Mouse (Mus musculus): ENCODE results near the gene Mki67. TPM values are rescaled to one million over a fixed set of nuclear protein-coding genes. Genes with fewer than 3 reads are reported as not detected.

The Mki67 gene
- polyA plus RNA-seq (2015; fragmentation: Nextera tagmentation; extraction: Ambion mirVana), result 5.5 and 7.8 TPM in 2 replicates

GRCm38 (mm10) chr7:135715642-135716444 lies at the start of gene Mki67:
Gene Mki67, minus strand, starts transcription at chr7:135716361.
- Histone ChIP-seq H3K4me2 (replicated peaks; ENCODE audit: low read depth) (peak within 1 kb of the TSS; percentile 84), H3K36me3 (ENCODE audit: control insufficient read depth, insufficient read depth, low read length) (no peaks in the 10 kb centered on the region), H3K4me1 (replicated peaks; ENCODE audit: control insufficient read depth, insufficient read depth) (no peaks in the 10 kb centered on the region), H3K9ac (ENCODE audit: low read length) (peak within 1 kb of the TSS; percentile 83), H3K27ac (replicated peaks) (peak within 1 kb of the TSS; percentile 73), H3K27me3 (ENCODE audit: control insufficient read depth, insufficient read depth, low read length) (no peaks in the 10 kb centered on the region), H3K4me3 (ENCODE audit: low read depth, low read length) (peak within 1 kb of the TSS; percentile 93), H3K9me3 (ENCODE audit: control insufficient read depth, low read length) (no peaks in the 10 kb centered on the region)
- ATAC-seq (ENCODE audit: low FRiP score, low TSS enrichment) (peak; percentile 78), DNase-seq (ENCODE audit: low spot score) (peak; percentile 57)
- WGBS, result under 1% methylated on average over 78 of the region's 82 CpGs
- TF ChIP-seq EP300 (optimal IDR thresholded peaks at IDR 0.05) (no peak), CTCF (IDR thresholded peaks at IDR 0.05; ENCODE audit: low read depth) (no peak)

DNA sequence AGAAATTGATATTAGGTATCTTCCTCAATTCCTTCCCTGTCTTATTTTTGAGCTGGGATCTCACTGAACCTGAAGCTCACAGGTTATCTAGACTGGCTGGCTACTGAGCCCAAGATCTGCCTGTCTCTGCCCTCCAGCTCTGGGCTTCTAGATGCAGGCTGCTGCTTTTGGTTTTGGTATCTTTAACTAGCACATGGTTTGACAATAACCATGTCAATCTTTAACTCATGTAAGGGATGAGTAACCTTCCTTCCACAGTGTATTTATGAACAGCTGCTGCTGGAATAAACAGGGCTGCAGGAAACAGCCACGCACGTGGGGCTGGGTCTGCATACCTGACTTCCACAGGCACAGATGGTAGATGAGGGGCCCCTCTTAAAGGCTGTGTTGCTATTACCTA lies 47.1 kb upstream of the Mki67 start:
- H3K9ac ChIP-seq (ENCODE audit: low read length), result no peak overlapping the region
- no peak for TF ChIP-seq CTCF (IDR thresholded peaks at IDR 0.05; ENCODE audit: low read depth)
- TF ChIP-seq EP300 (optimal IDR thresholded peaks at IDR 0.05), result no peak
- 46% methylated on average over 2 of the region's 2 CpGs for WGBS
- H3K4me3 ChIP-seq (ENCODE audit: low read depth, low read length), result no peak overlapping the region
- H3K9me3 ChIP-seq (ENCODE audit: control insufficient read depth, low read length), result no peaks in the 10 kb centered on the region
- no peak overlapping the region for H3K27ac ChIP-seq (replicated peaks)
- ATAC-seq (ENCODE audit: low FRiP score, low TSS enrichment), result no peak
- H3K4me2 ChIP-seq (replicated peaks; ENCODE audit: low read depth), result no peak overlapping the region
- no peaks in the 10 kb centered on the region for H3K4me1 ChIP-seq (replicated peaks; ENCODE audit: control insufficient read depth, insufficient read depth)
- no peaks in the 10 kb centered on the region for H3K36me3 ChIP-seq (ENCODE audit: control insufficient read depth, insufficient read depth, low read length)
- DNase-seq (ENCODE audit: low spot score), result no peak
- H3K27me3 ChIP-seq (ENCODE audit: control insufficient read depth, insufficient read depth, low read length), result no peaks in the 10 kb centered on the region

GRCm38 (mm10) chr7:135758754-135759510 lies 42.8 kb upstream of the Mki67 start:
- H3K9ac ChIP-seq (ENCODE audit: low read length), result no peak overlapping the region
- DNase-seq (ENCODE audit: low spot score) (no peak), ATAC-seq (ENCODE audit: low FRiP score, low TSS enrichment) (no peak)
- no peaks in the 10 kb centered on the region for H3K36me3 ChIP-seq (ENCODE audit: control insufficient read depth, insufficient read depth, low read length)
- 78% methylated on average over 12 of the region's 12 CpGs for WGBS
- no peaks in the 10 kb centered on the region for H3K9me3 ChIP-seq (ENCODE audit: control insufficient read depth, low read length)
- H3K27ac ChIP-seq (replicated peaks), result no peak overlapping the region
- H3K4me2 ChIP-seq (replicated peaks; ENCODE audit: low read depth), result no peak overlapping the region
- H3K4me3 ChIP-seq (ENCODE audit: low read depth, low read length), result no peak overlapping the region
- no peaks in the 10 kb centered on the region for H3K4me1 ChIP-seq (replicated peaks; ENCODE audit: control insufficient read depth, insufficient read depth)
- TF ChIP-seq EP300 (optimal IDR thresholded peaks at IDR 0.05) (no peak), CTCF (IDR thresholded peaks at IDR 0.05; ENCODE audit: low read depth) (no peak)
- H3K27me3 ChIP-seq (ENCODE audit: control insufficient read depth, insufficient read depth, low read length), result no peaks in the 10 kb centered on the region

- H3K4me1 ChIP-seq (replicated peaks; ENCODE audit: control insufficient read depth, insufficient read depth), result no peaks in the 10 kb centered on the region
- 57% methylated on average over 4 of the region's 4 CpGs for WGBS
- no peak overlapping the region for H3K4me3 ChIP-seq (ENCODE audit: low read depth, low read length)
- no peaks in the 10 kb centered on the region for H3K9me3 ChIP-seq (ENCODE audit: control insufficient read depth, low read length)
- ATAC-seq (ENCODE audit: low FRiP score, low TSS enrichment) (no peak), DNase-seq (ENCODE audit: low spot score) (no peak)
- no peaks in the 10 kb centered on the region for H3K27me3 ChIP-seq (ENCODE audit: control insufficient read depth, insufficient read depth, low read length)
- H3K36me3 ChIP-seq (ENCODE audit: control insufficient read depth, insufficient read depth, low read length), result no peaks in the 10 kb centered on the region
- no peak overlapping the region for H3K4me2 ChIP-seq (replicated peaks; ENCODE audit: low read depth)
- no peak overlapping the region for H3K27ac ChIP-seq (replicated peaks)
- no peak for TF ChIP-seq EP300 (optimal IDR thresholded peaks at IDR 0.05)
- no peak for TF ChIP-seq CTCF (IDR thresholded peaks at IDR 0.05; ENCODE audit: low read depth)
- H3K9ac ChIP-seq (ENCODE audit: low read length), result no peak overlapping the region
Measured at GRCm38 (mm10) chr7:135758171-135758570, 42.0 kb upstream of the Mki67 start.

- ATAC-seq (ENCODE audit: low FRiP score, low TSS enrichment) (no peak), DNase-seq (ENCODE audit: low spot score) (no peak)
- no peaks in the 10 kb centered on the region for H3K9me3 ChIP-seq (ENCODE audit: control insufficient read depth, low read length)
- WGBS, result 80% methylated on average over 6 of the region's 6 CpGs
- H3K27ac ChIP-seq (replicated peaks), result no peak overlapping the region
- no peaks in the 10 kb centered on the region for H3K36me3 ChIP-seq (ENCODE audit: control insufficient read depth, insufficient read depth, low read length)
- no peak overlapping the region for H3K9ac ChIP-seq (ENCODE audit: low read length)
- no peak overlapping the region for H3K4me3 ChIP-seq (ENCODE audit: low read depth, low read length)
- no peak for TF ChIP-seq EP300 (optimal IDR thresholded peaks at IDR 0.05)
- no peak for TF ChIP-seq CTCF (IDR thresholded peaks at IDR 0.05; ENCODE audit: low read depth)
- H3K4me1 ChIP-seq (replicated peaks; ENCODE audit: control insufficient read depth, insufficient read depth), result no peaks in the 10 kb centered on the region
- H3K4me2 ChIP-seq (replicated peaks; ENCODE audit: low read depth), result no peak overlapping the region
- no peaks in the 10 kb centered on the region for H3K27me3 ChIP-seq (ENCODE audit: control insufficient read depth, insufficient read depth, low read length)
Measured at GRCm38 (mm10) chr7:135756984-135757586, 40.9 kb upstream of the Mki67 start.

Measured in stomach, postnatal 0 days (tissue).